Mouse (Mus musculus) heart, embryonic 14.5 days (tissue): ENCODE results near the gene Morn3. TPM values are rescaled to one million over a fixed set of nuclear protein-coding genes. Genes with fewer than 3 reads are reported as not detected.

Experiments used
- ATAC-seq: fragments of 200-750 bp; cut with Nextera tagmentation; 2 replicates; pipeline ENCODE4 v1.8.0; 2017; ENCODE audit warnings: low read depth, moderate TSS enrichment; ENCODE audit not compliant: insufficient number of reproducible peaks, insufficient read depth, low FRiP score
- H3K27ac ChIP-seq, 2 experiments: fragments of 200-500 bp in 1 of 2; fragments of 300-500 bp in 1 of 2; sonication (generic) in 1 of 2; replicated peaks in 1 of 2; 2 replicates each; pipeline ENCODE4 v1.5.1; 2012 to 2014; ENCODE audit warnings: low read depth in 2 of 2, low read length in 2 of 2, control low read depth in 1 of 2, mild to moderate bottlenecking in 1 of 2, mixed read lengths in 1 of 2; ENCODE audit not compliant: control insufficient read depth in 1 of 2, insufficient read depth in 1 of 2
- H3K27me3 ChIP-seq: fragments of 300-500 bp; sonication (generic); 2 replicates; pipeline ENCODE4 v1.6.1; 2014; ENCODE audit warnings: mild to moderate bottlenecking, low read length, control low read depth; ENCODE audit not compliant: control insufficient read depth, insufficient read depth
- H3K36me3 ChIP-seq: fragments of 300-500 bp; sonication (generic); 2 replicates; pipeline ENCODE4 v1.6.1; 2014; ENCODE audit warnings: mild to moderate bottlenecking, control low read depth, low read length, mixed read lengths; ENCODE audit not compliant: control insufficient read depth, insufficient read depth
- H3K4me1 ChIP-seq, 2 experiments: fragments of 200-500 bp in 1 of 2; fragments of 300-500 bp in 1 of 2; sonication (generic) in 1 of 2; 2 replicates each; pipeline ENCODE4 v1.6.1; 2012 to 2014; ENCODE audit warnings: low read length in 2 of 2, control low read depth in 1 of 2, mixed read lengths in 1 of 2; ENCODE audit not compliant: control insufficient read depth in 2 of 2, insufficient read depth in 2 of 2
- H3K4me2 ChIP-seq: fragments of 300-500 bp; sonication (generic); 2 replicates; pipeline ENCODE4 v1.6.1; 2014; ENCODE audit warnings: mild to moderate bottlenecking, low read length
- H3K4me3 ChIP-seq, 2 experiments: fragments of 200-500 bp in 1 of 2; fragments of 300-500 bp in 1 of 2; sonication (generic) in 1 of 2; 2 replicates each; pipeline ENCODE4 v1.5.1; 2012 to 2014; ENCODE audit warnings: low read length in 2 of 2, mild to moderate bottlenecking in 2 of 2, control low read depth in 1 of 2, low read depth in 1 of 2, moderate library complexity in 1 of 2; ENCODE audit not compliant: control insufficient read depth in 1 of 2, insufficient read depth in 1 of 2
- H3K9ac ChIP-seq: fragments of 300-500 bp; sonication (generic); 2 replicates; pipeline ENCODE4 v1.6.1; 2014; ENCODE audit warnings: mild to moderate bottlenecking, low read length
- H3K9me3 ChIP-seq: fragments of 300-500 bp; sonication (generic); 2 replicates; pipeline ENCODE4 v1.6.1; 2016; ENCODE audit warnings: low read length, control low read depth; ENCODE audit not compliant: control insufficient read depth
- WGBS: fragments of 180-500 bp; shearing (Covaris S2); extraction: QIAGEN DNeasy Blood & Tissue Kit; methylation state at CpG from one replicate; pipeline ENCODE4 v1.1.7; 2014; 5-methylcytosine and 5-hydroxymethylcytosine counted together
- polyA plus RNA-seq: library from polyadenylated mRNA; unstranded; fragments of >200 nt; fragmentation: Nextera tagmentation; extraction: Ambion mirVana; gene quantifications from 2 replicates; pipeline ENCODE4 v1.2.1, GENCODE M21; 2014

Gene Morn3
- polyA plus RNA-seq, 1 experiment from 2014 or later = not detected

DNA sequence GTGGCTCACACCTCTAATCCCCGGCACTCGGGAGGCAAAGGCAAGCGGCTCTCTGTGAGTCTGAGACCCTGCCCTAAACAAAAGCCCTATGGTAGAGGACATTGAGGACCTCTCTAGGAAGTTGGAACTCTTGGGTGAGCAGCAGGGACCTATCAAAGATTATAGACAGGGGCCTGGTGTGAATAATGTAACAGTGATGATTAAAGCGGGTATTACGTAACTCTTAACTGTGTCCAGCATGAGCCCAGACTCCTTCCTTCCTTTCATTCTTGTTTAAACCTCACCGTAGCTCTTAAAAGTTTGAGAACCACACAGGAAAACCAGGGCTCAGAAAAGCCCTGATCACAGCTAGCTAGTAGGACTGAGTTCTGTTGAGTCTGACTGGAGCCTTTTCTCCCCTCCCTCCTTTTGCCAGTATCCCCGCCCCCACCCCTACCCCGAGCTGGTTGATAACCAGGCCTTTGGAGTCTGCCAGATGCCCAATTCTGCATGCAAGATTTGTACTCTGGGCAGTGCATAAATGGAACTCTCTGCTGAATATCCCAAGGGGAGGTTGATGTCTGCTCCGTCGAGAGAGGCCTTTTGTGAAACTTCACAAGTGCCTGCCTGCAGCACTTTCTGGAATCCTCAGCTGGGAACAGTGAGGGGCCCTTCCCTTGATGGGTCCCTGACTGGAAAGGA is 27.3 kb downstream of the Morn3 start:
- Histone ChIP-seq H3K4me3 (no peak overlapping the region), H3K36me3 (peaks cover 5% of the 10 kb centered on the region; the same call in 1 of the 2 replicates), H3K27ac (peak overlapping the region; percentile 73 to 81), H3K27me3 (no peaks in the 10 kb centered on the region), H3K4me1 (peaks cover 30 to 44% of the 10 kb centered on the region in 2 experiments), H3K4me2 (peak overlapping the region; percentile 28), H3K9ac (peak overlapping the region; percentile 48; the same call in 1 of the 2 replicates), H3K9me3 (no peaks in the 10 kb centered on the region)
- no peak for ATAC-seq
- WGBS = 28% methylated on average over 10 of the region's 10 CpGs

DNA sequence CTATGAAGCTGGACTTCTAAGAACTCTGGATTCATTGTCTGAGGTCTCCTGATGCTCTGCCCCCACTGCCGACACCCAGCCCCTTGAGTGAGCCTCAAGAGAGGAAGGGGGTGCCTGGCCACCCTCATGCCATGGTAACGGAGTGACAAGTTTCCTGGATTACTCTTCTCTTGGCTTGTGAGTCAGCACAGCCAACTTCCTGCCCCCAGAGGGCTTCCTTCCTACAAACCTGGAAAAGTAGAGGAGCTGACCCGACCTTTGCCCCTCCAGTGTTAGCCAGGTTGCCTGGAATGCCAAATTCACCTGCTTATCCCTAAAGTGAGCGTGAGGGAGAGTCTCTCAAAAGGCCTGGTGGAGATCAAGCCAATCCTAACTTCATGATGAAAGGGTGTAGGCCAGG is 29.3 kb downstream of the Morn3 start:
- 0 out of 2 replicates have a peak overlapping the region, but pooled peaks have one; percentile 81 for H3K4me2 ChIP-seq
- peaks cover 5% of the 10 kb centered on the region; the same call in 1 of the 2 replicates for H3K36me3 ChIP-seq
- peaks cover 28 to 43% of the 10 kb centered on the region in 2 experiments for H3K4me1 ChIP-seq
- WGBS = 66% methylated on average over 4 of the region's 4 CpGs
- H3K27me3 ChIP-seq = no peaks in the 10 kb centered on the region
- no peak for ATAC-seq
- H3K27ac ChIP-seq = no peak overlapping the region
- no peak overlapping the region for H3K4me3 ChIP-seq
- H3K9ac ChIP-seq = no peak overlapping the region
- H3K9me3 ChIP-seq = no peaks in the 10 kb centered on the region

DNA sequence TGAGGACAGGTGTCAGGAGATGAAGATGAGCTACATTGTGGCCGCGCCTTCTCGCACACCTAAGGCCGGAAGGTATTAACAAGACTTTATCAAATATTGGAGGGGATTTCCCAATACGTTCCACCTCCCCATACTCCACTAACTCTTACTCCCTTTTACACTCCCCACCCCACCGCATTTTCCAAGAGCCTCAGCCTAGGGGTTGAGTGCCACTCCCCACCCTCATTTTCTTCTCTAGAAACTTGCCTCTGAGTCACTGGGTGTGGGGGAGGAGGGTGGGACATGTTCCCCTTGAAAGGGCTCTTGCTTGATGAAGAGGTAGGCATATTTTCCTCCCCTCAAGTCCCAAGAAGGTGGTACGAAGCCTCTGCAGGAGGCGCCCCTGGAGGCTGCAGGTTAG is 30.9 kb downstream of the Morn3 start:
- Histone ChIP-seq H3K4me1 (peaks cover 28 to 43% of the 10 kb centered on the region in 2 experiments), H3K9me3 (no peaks in the 10 kb centered on the region)

DNA sequence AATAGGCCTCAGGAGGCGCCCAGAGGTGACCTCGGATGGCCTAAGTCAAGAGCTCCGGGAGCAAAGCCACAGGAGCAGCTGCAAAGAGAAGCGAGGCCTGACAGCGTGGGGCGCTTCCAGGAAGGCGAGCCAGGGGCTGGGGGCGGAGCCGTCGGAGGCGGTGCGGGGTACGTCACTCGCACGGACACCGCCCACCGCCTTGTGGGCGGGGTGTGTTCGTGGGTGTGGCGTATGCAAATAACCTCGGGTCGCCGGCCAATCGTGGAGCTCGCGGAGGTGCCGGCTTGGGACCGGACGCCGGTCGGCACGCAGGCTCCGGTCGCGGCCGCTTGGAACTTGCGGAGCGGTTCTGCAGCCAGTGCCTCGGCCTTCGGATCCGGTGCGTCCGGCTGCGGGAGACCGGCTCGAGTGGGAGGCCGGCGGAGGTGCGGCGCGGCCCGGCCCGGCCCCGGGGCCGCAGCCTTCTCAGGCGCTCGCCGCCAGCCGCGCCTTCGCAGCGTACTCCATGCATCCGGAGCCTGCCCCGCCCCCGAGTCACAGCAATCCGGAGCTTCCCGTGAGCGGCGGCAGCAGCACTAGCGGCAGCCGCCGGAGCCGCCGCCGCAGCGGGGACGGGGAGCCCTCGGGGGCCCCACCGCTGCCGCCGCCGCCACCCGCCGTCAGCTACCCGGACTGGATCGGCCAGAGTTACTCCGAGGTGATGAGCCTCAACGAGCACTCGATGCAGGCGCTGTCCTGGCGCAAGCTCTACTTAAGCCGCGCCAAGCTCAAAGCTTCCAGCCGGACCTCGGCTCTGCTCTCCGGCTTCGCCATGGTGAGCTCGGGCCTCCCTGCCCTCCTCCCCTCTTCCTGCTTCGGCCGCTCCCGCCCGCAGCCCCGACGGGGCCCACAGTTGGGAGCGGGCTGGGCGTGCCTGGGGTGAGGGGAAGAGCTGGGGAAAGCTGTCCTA is 31.8 kb downstream of the Morn3 start, which contains the start of gene Orai1:
Orai1 (plus strand) TSS at position 322 of the 949 bp plus-strand sequence.
- Histone ChIP-seq H3K9ac (peak within 1 kb of the TSS; percentile 90), H3K4me1 (peaks cover 29 to 43% of the 10 kb centered on the region in 2 experiments), H3K27me3 (no peaks in the 10 kb centered on the region), H3K36me3 (peaks cover 5% of the 10 kb centered on the region; the same call in 1 of the 2 replicates), H3K9me3 (no peaks in the 10 kb centered on the region), H3K4me2 (peak within 1 kb of the TSS; percentile 81), H3K4me3 (peak within 1 kb of the TSS; percentile 57 to 77), H3K27ac (peak within 1 kb of the TSS; percentile 82 to 96)
- WGBS = under 1% methylated on average over 88 of the region's 106 CpGs
- ATAC-seq = peak; percentile 92

More for the DNA sequence above, 30.9 kb downstream of the Morn3 start:
- H3K27ac ChIP-seq = peak overlapping the region; percentile 82 to 96; a peak in 3 of 4 replicates
- H3K36me3 ChIP-seq = peaks cover 5% of the 10 kb centered on the region; the same call in 1 of the 2 replicates
- WGBS = 14% methylated on average over 8 of the region's 8 CpGs
- peak overlapping the region; percentile 81 for H3K4me2 ChIP-seq
- no peak for ATAC-seq
- H3K27me3 ChIP-seq = no peaks in the 10 kb centered on the region
- peak overlapping the region; percentile 57 to 77 for H3K4me3 ChIP-seq
- peak overlapping the region; percentile 90 for H3K9ac ChIP-seq

DNA sequence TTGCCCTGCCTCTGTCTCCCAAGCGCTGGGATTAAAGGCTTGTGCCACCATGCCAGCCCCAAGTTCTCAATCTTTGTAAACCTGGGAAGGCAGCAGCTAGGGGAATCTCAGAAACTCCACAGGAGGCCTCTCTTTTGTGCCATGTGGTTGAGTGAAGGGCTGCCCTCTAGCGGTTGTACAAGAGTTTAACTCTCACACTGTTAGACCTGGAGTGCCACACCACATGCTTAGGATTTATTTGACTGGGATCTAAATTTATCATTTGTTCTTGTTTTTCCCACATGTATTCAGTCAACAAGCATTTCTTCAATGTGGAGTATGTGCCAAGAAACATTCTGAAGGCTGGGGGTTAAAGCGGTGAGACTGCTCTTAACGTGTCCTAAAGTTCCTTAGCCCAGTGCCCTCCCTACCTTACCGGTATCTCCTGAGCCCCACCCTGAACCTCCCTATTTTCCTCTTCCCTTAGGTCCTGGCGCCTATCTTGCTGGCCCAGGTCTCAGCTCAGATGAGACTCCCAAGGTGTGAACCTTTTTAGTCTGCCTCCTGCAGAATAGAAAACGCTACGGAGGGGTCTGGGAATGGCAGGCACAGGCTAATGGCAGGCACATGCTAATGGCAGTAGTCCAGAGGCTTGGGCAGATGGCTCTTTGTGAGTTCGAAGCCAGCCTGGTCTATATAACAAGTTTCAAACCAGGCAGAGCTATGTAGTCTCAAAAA is 33.1 kb downstream of the Morn3 start:
- peaks cover 24 to 38% of the 10 kb centered on the region in 2 experiments for H3K4me1 ChIP-seq
- no peak overlapping the region for H3K4me2 ChIP-seq
- H3K27me3 ChIP-seq = no peaks in the 10 kb centered on the region
- 0 out of 4 replicates have a peak overlapping the region, but pooled peaks of 1 of the 2 experiments have one; percentile 70 for H3K27ac ChIP-seq
- H3K9me3 ChIP-seq = no peaks in the 10 kb centered on the region
- H3K36me3 ChIP-seq = peaks cover 5% of the 10 kb centered on the region; the same call in 1 of the 2 replicates
- H3K9ac ChIP-seq = no peak overlapping the region
- ATAC-seq = no peak
- no peak overlapping the region for H3K4me3 ChIP-seq
- WGBS = 56% methylated on average over 9 of the region's 9 CpGs

DNA sequence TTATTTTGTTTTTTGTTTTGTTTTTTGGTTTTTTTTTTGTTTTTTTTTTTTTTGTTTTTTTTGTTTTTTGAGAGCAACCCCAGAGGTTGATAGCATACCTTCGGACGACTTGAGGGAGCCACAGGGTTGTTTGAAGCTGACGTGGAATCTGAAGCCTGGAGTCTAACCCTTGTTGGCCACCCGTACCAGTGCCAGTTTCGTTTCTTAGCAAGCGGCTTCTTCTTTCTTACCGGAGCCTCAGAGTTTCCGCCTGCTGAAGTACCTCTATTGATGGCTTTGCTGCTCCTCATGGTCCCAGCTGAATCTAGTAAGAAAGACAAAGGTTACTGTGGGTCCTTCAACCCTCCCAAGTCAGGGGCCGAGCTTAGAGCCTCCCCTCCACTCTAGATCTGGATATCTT is 35.1 kb downstream of the Morn3 start:
- ATAC-seq = no peak
- Histone ChIP-seq H3K4me2 (no peak overlapping the region), H3K36me3 (no peaks in the 10 kb centered on the region), H3K27ac (no peak overlapping the region), H3K9me3 (no peaks in the 10 kb centered on the region), H3K4me3 (no peak overlapping the region), H3K9ac (no peak overlapping the region), H3K4me1 (peaks cover 15 to 27% of the 10 kb centered on the region in 2 experiments), H3K27me3 (no peaks in the 10 kb centered on the region)
- WGBS = 95% methylated on average over 9 of the region's 9 CpGs

DNA sequence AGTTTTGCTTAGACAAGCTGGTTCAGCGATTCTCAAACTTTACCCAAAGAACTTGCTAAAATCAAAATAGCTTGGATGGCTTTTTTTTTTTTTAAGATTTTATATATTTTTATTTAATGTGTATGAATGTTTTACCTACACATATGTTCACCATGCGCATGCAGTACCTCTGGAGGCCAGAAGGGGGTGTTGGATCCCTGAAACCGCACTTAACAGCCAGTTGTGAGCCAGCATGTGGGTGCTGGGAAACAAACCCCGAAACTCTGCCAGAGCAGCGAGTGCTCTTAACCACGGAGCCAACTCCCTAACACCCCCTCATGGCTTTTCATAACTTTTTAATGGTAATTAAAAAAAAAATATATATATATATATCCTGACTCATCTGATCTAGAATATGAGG is 36.0 kb downstream of the Morn3 start:
- no peaks in the 10 kb centered on the region for H3K27me3 ChIP-seq
- WGBS = 91% methylated on average over 6 of the region's 6 CpGs
- H3K36me3 ChIP-seq = no peaks in the 10 kb centered on the region
- peaks cover 9 to 18% of the 10 kb centered on the region in 2 experiments for H3K4me1 ChIP-seq
- no peak overlapping the region for H3K4me2 ChIP-seq
- ATAC-seq = no peak
- no peak overlapping the region for H3K4me3 ChIP-seq
- H3K9me3 ChIP-seq = no peaks in the 10 kb centered on the region
- H3K27ac ChIP-seq = no peak overlapping the region
- no peak overlapping the region for H3K9ac ChIP-seq
